Mouse (Mus musculus) liver, embryonic 14.5 days (tissue): ENCODE results near the gene Cyp4a14.

Source experiments
- CTCF ChIP-seq: IDR thresholded peaks from 2 replicates; pipeline ENCODE4 v1.5.1; 2016; ENCODE audit warnings: antibody characterized with exemption, low read depth, control low read depth
- EP300 ChIP-seq: IDR thresholded peaks from 2 replicates; pipeline ENCODE4 v1.6.1; 2016; ENCODE audit warnings: antibody characterized with exemption, low read depth

- TF ChIP-seq EP300, result no peak
- TF ChIP-seq CTCF, result no peak
Measured at GRCm38 (mm10) chr4:115481006-115481652, 14.8 kb downstream of the Cyp4a14 start.
